Mouse (Mus musculus) kidney, adult 2 months (tissue): ENCODE measurements at regions not wholly inside any gene's neighbourhood (a gene's known extent, or its start where the extent isn't known, plus 50 kb on each side); places are given as distances from the start of the nearest gene placed in this dataset.

Experiments
- CTCF ChIP-seq: fragments of 200-500 bp; conservative IDR thresholded peaks from 2 replicates; pipeline ENCODE4 v1.5.1; 2011; ENCODE audit warnings: low read depth, mild to moderate bottlenecking, control low read depth, low read length, moderate library complexity, mixed read lengths; ENCODE audit not compliant: insufficient read depth, insufficient read length
- POLR2A ChIP-seq: fragments of 200-500 bp; IDR thresholded peaks from one replicate; pipeline ENCODE4 v1.6.1; 2011; ENCODE audit warnings: low read depth, low read length, control low read depth

DNA sequence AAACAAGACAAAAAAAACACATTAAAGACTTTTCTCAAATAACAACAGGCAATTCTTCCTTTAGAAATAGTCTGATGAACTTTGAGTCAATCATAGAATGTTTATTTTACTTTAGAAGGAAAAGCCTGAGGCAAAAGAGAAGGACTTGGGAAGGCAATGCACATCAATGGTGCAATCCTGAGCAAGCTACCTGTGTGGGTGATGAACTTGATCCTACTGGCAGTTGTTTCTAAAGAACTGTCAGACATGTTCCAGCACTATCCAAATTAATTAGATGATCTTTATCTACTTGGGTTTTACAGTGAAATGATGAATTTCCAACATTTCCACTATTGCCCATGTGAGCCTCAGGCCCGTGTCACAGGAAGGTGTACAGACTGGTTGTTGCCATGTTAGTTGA is 87.9 kb upstream of the Etaa1 start:
- TF ChIP-seq CTCF (no peak), POLR2A (no peak)
